Mouse (Mus musculus): ENCODE measurements at regions not wholly inside any gene's neighbourhood (a gene's known extent, or its start where the extent isn't known, plus 50 kb on each side); places are given as distances from the start of the nearest gene placed in this dataset.
"Not testable (repeated sequence)": the region's sequence is repeated elsewhere in the genome, so short reads cannot be mapped to it uniquely, and the experiment has no call there.

GRCm38 (mm10) chr3:16533643-16534042, 527.4 kb upstream of the Gm5150 start:
- DNase-seq = no peak

DNA sequence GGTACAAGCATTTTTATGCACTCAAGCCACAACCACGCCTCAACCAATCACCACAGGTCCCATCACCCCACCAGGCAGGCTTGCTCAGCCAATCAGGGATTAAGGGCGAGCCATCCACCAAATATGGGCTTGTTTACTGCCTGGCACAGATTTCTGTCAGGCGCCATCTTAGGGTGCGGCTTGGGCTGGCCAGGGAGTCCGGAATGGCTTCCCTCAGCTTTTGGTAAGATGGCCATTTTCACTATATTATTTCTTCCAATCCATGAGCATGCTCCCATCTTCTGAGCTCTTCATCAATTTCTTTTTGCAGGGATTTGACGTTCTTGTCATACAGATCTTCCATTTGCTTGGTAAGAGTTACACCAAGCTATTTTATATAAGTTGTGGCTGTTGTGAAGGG, 521.3 kb upstream of the Gm5150 start:
- DNase-seq = not testable (repeated sequence)

DNA sequence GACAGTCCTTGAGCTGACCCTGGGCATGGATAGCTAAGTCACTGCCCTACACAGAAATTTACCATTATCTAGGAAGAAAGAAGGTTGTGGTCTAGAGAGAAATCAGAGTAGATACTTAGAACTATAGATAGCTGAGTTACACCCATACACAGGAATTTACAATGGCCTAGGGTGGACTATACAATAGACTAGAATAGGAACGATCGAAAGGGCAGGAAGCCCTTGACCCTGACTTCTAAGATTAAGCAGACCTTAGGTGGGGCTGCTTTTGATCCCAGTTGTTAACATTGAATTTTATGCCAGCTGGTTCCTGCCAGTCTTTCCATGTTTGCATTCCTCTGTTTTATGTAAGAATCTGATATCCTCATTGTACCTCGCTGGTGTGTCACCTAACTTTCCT, 482.2 kb upstream of the Gm5150 start:
- DNase-seq = not testable (repeated sequence)

DNA sequence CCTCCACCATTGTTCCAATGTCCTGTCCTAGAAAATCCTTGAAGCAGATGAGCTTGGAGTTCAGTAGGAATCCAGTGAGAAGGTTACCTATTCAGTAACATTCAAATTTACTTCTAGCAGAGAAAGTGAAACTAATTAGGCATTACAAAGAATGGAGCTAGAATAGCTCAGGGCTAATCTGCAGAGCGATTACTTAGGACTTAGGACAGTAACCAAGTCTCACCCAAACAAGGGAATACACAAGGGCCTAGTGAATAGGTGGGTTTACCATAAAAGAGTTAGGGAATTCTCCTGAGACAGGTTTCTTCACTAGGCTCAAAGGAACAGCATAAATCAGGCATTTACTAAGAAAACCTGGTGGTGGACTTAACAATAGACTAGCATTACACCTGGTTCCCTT, 476.5 kb upstream of the Gm5150 start:
- DNase-seq = no peak

DNA sequence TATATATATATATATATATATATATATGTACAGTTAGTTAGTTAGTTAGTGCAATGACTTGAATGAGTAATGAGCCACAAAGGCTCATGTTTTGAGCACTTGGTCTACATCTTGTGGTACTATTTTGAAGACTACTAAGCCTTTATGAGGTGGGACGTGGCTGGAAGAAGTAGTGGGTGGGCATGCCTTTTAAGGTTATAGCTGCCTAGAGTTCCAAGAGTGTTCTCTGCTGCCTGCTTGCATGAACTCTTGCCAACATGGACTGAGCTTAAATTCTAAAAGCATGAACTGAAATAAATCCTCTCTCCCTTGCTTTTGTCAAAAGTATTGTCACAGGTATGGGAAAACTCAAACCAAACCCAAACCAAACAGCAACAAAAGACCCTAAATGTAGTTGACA, 465.1 kb upstream of the Gm5150 start:
- DNase-seq = no peak

- peak; percentile 25 for DNase-seq
Measured at GRCm38 (mm10) chr3:16466388-16466787, 460.2 kb upstream of the Gm5150 start.

DNA sequence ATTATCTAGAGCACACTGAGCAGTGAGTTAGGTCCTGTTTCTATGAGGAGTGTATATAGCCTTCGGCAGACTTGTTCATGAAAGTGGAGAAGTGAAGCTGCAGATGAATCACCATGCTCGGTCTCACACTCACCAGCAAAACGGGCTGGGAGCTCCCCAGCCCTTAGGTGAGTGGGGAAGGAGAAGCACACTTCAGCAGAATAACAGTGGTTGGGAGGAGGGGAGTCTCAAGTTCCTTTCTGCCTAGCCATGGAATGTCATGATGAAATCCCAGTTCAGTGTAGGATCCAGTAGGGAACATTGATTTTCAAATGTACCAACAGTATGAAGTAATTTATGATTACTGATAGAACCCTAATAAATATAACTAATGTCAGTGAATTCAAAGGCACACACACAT, 459.1 kb upstream of the Gm5150 start:
- no peak for DNase-seq

DNA sequence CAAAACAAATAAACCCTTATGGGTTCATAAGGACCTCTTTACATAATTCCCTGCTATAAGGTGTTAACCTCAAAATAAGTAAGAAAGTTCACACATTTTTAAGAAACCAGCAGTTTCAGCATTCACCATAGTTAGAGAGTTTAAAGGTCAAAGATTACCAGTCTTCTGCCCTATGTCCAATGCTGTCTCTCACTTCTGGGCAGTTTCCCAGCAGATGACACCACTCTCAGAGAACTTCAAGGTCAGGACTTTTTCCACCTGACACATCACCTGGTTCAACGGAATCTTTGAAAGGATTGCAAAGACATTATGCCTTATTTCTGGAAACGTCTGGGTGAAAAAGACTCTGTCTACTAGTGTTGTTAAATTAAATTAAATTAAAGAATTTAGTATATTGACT, 458.1 kb upstream of the Gm5150 start:
- no peak for DNase-seq

- no peak for DNase-seq
Measured at GRCm38 (mm10) chr3:16433033-16433432, 426.8 kb upstream of the Gm5150 start.

- no peak for DNase-seq
Measured at GRCm38 (mm10) chr3:16431819-16432115, 425.5 kb upstream of the Gm5150 start.

DNA sequence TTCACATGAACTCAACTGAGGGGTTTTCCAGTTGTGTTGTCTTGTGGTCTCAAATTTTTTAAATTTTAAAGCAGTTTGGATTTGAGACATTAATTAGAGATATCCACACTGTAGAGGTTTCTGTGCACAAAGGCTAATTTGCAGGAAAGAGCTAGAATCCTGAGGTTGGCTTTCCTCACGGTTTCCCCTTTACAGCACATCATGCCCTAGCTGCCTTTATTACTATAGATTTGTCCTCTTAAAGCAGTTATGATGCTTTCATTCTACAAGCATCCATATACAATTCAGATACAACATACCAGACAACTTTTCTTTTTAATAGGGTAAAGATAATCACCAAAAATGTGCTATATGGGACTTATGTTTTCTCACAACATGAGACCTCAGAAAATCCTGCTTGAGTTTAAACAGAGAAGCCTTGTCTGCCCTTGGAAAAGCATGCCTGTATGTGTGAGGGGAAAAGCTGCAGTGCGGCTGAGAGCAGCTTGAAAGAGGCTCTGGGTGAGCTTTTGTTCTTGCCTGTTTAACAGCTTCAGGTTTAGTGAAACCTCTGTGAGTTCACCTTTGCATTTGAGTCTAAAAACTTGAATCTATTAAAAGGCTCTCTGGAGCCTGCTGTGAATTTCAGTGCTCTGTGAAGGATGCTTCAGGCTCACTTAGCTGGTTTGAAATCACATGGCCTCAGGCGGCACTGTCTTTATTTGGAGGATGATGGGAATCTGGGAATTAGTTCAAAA, 425.0 kb upstream of the Gm5150 start:
- no peak for DNase-seq

Measured in gastrocnemius, postnatal 10 days (tissue).